Mouse (Mus musculus) gastrocnemius, postnatal 4 days (tissue): ENCODE measurements around the gene Alpl. TPM values are rescaled to one million over a fixed set of nuclear protein-coding genes. Genes with fewer than 3 reads are reported as not detected.

Experiments used
- DNase-seq, 2 experiments: peaks; one replicate each; pipeline ENCODE4 v3.0.0; 2021 to 2022; ENCODE audit warnings: low spot score in 2 of 2, mixed read lengths in 2 of 2
- long read RNA-seq, 2 experiments: library from polyadenylated mRNA; stranded (forward); transcript quantifications; one replicate each; pipeline ENCODE4 v2.0.0; 2021
- total RNA-seq, 2 experiments: library from RNA; stranded (reverse); gene quantifications; 2 replicates each; pipeline ENCODE4 v1.2.3; 2021

Alpl gene
- 1 to 10 TPM; 1.3 to 1.5 TPM for total RNA-seq
- long read RNA-seq, experiment 1, partial matches to known transcripts = 1 of 3 reads
- long read RNA-seq, experiment 1, other reads (novel, unspliced or antisense) = 0 of 3 reads
- long read RNA-seq, experiment 2, partial matches to known transcripts = 0 of 3 reads
- long read RNA-seq, experiment 2, other reads (novel, unspliced or antisense) = 0 of 3 reads

GRCm38 (mm10) chr4:137795611-137796557, at the start of gene Alpl:
TSS of gene Alpl (minus strand) at chr4:137796384.
- DNase-seq = peak; percentile 64 to 70

- DNase-seq = peak; percentile 60 to 81
These were observed 48.5 kb upstream of the Alpl start for GRCm38 (mm10) chr4:137844656-137845055.

GRCm38 (mm10) chr4:137839452-137839851, 43.3 kb upstream of the Alpl start:
- no peak for DNase-seq

- DNase-seq = no peak
These were observed 42.6 kb upstream of the Alpl start for GRCm38 (mm10) chr4:137838791-137839190.

GRCm38 (mm10) chr4:137837792-137838191, 41.6 kb upstream of the Alpl start:
- no peak for DNase-seq

- no peak for DNase-seq
These were observed 40.6 kb upstream of the Alpl start for GRCm38 (mm10) chr4:137836741-137837140.

GRCm38 (mm10) chr4:137835624-137836337, 39.6 kb upstream of the Alpl start:
- DNase-seq = peak in 1 of 2 experiments; percentile 72

GRCm38 (mm10) chr4:137831598-137831997, 35.4 kb upstream of the Alpl start:
- DNase-seq = no peak

GRCm38 (mm10) chr4:137830380-137830779, 34.2 kb upstream of the Alpl start:
- DNase-seq = no peak

GRCm38 (mm10) chr4:137824881-137825280, 28.7 kb upstream of the Alpl start:
- no peak for DNase-seq

- DNase-seq = no peak
These were observed 27.4 kb upstream of the Alpl start for GRCm38 (mm10) chr4:137823542-137823941.

- no peak for DNase-seq
These were observed 26.4 kb upstream of the Alpl start for GRCm38 (mm10) chr4:137822537-137822936.

GRCm38 (mm10) chr4:137820721-137821120, 24.5 kb upstream of the Alpl start:
- no peak for DNase-seq

GRCm38 (mm10) chr4:137819487-137819886, 23.3 kb upstream of the Alpl start:
- DNase-seq = no peak

- DNase-seq = no peak
These were observed 22.2 kb upstream of the Alpl start for GRCm38 (mm10) chr4:137818341-137818740.

GRCm38 (mm10) chr4:137816216-137816615, 20.0 kb upstream of the Alpl start:
- DNase-seq = no peak

- no peak for DNase-seq
These were observed 19.3 kb upstream of the Alpl start for GRCm38 (mm10) chr4:137815473-137815872.

GRCm38 (mm10) chr4:137814140-137814539, 18.0 kb upstream of the Alpl start:
- DNase-seq = no peak

GRCm38 (mm10) chr4:137812946-137813708, 16.9 kb upstream of the Alpl start:
- no peak for DNase-seq

- DNase-seq = no peak
These were observed 13.8 kb upstream of the Alpl start for GRCm38 (mm10) chr4:137809999-137810398.

- DNase-seq = no peak
These were observed 11.2 kb upstream of the Alpl start for GRCm38 (mm10) chr4:137807301-137807851.
